Mouse (Mus musculus): ENCODE measurements around the gene Rapsn. TPM values are rescaled to one million over a fixed set of nuclear protein-coding genes. Genes with fewer than 3 reads are reported as not detected.

The Rapsn gene
- total RNA-seq, 2 experiments from 2014 or later = 16.4 to 16.7 TPM

Other genes with a start within 250 kb of the Rapsn start
- 100 to 1,000 TPM; 187 to 188 TPM for gene Mtch2, start 188.5 kb upstream of the Rapsn start, total RNA-seq (2021)
- 1 to 10 TPM; 3.6 to 4.1 TPM for gene C1qtnf4, start 149.8 kb upstream of the Rapsn start, total RNA-seq (2021)
- gene Kbtbd4, start 130.9 kb upstream of the Rapsn start, total RNA-seq (2021) = 10 to 100 TPM; 18.0 to 22.2 TPM
- 100 to 1,000 TPM; 854 to 889 TPM for gene Ndufs3, start 130.8 kb upstream of the Rapsn start, total RNA-seq (2021)
- gene Celf1, start 95.2 kb upstream of the Rapsn start, total RNA-seq (2021) = 10 to 100 TPM; 80.9 to 84.4 TPM
- gene Psmc3, start 18.4 kb downstream of the Rapsn start, total RNA-seq (2021) = 100 to 1,000 TPM; 209 to 241 TPM
- 10 to 100 TPM; 22.9 to 28.2 TPM for gene Slc39a13, start 34.8 kb downstream of the Rapsn start, total RNA-seq (2021)
- gene Spi1, start 46.8 kb downstream of the Rapsn start, total RNA-seq (2021) = 1 to 10 TPM; 3.7 to 4.3 TPM
- gene Mybpc3, start 82.5 kb downstream of the Rapsn start, total RNA-seq (2021) = 1,000 to 10,000 TPM; 1,615 to 1,699 TPM
- gene Madd, start 148.2 kb downstream of the Rapsn start, total RNA-seq (2021) = 1 to 10 TPM; 5.4 to 6.2 TPM
- gene Nr1h3, start 167.2 kb downstream of the Rapsn start, total RNA-seq (2021) = 10 to 100 TPM; 13.8 to 15.9 TPM
- gene Acp2, start 167.3 kb downstream of the Rapsn start, total RNA-seq (2021) = 10 to 100 TPM; 17.6 to 22.8 TPM
- 1 to 10 TPM; 2.9 to 3.1 TPM for gene Ddb2, start 201.4 kb downstream of the Rapsn start, total RNA-seq (2021)
- 100 to 1,000 TPM; 133 to 138 TPM for gene Pacsin3, start 220.3 kb downstream of the Rapsn start, total RNA-seq (2021)
- gene Arfgap2, start 229.4 kb downstream of the Rapsn start, total RNA-seq (2021) = 10 to 100 TPM; 56.2 TPM

All from heart, postnatal 25 days (tissue).